Mouse (Mus musculus): ENCODE measurements around the gene Ifna15.
"Not testable (repeated sequence)": the region's sequence is repeated elsewhere in the genome, so short reads cannot be mapped to it uniquely, and the experiment has no call there.

The Ifna15 gene

GRCm38 (mm10) chr4:88558145-88558544 lies at the start of gene Ifna15:
Gene Ifna15, minus strand, starts transcription at chr4:88558245.
- not testable (repeated sequence) for ATAC-seq (ENCODE audit: insufficient number of reproducible peaks, low FRiP score, low TSS enrichment)

GRCm38 (mm10) chr4:88603276-88603675 lies 45.2 kb upstream of the Ifna15 start, which contains the start of gene Ifna12:
Gene Ifna12, minus strand, starts transcription at chr4:88603376.
- ATAC-seq (ENCODE audit: insufficient number of reproducible peaks, low FRiP score, low TSS enrichment) = no peak

- no peak for ATAC-seq (ENCODE audit: insufficient number of reproducible peaks, low FRiP score, low TSS enrichment)
Measured at GRCm38 (mm10) chr4:88592285-88592684, 34.2 kb upstream of the Ifna15 start, which contains the start of gene Ifna9. Gene Ifna9, minus strand, starts transcription at chr4:88592385.

- ATAC-seq (ENCODE audit: insufficient number of reproducible peaks, low FRiP score, low TSS enrichment) = no peak
Measured at GRCm38 (mm10) chr4:88571698-88572097, 13.7 kb upstream of the Ifna15 start, which contains the start of gene Ifna14. Gene Ifna14, minus strand, starts transcription at chr4:88571798.

- peak; percentile 100 for ATAC-seq (ENCODE audit: insufficient number of reproducible peaks, low FRiP score, low TSS enrichment)
Measured at GRCm38 (mm10) chr4:88561791-88562190, 3.7 kb upstream of the Ifna15 start.

- ATAC-seq (ENCODE audit: insufficient number of reproducible peaks, low FRiP score, low TSS enrichment) = peak; percentile 83
Measured at GRCm38 (mm10) chr4:88550161-88550945, 7.7 kb downstream of the Ifna15 start.

- ATAC-seq (ENCODE audit: insufficient number of reproducible peaks, low FRiP score, low TSS enrichment) = no peak
Measured at GRCm38 (mm10) chr4:88547986-88548385, 10.1 kb downstream of the Ifna15 start.

- ATAC-seq (ENCODE audit: insufficient number of reproducible peaks, low FRiP score, low TSS enrichment) = peak; percentile 78
Measured at GRCm38 (mm10) chr4:88543649-88544234, 14.3 kb downstream of the Ifna15 start.

GRCm38 (mm10) chr4:88537328-88537727 lies 20.7 kb downstream of the Ifna15 start:
- ATAC-seq (ENCODE audit: insufficient number of reproducible peaks, low FRiP score, low TSS enrichment) = no peak

- no peak for ATAC-seq (ENCODE audit: insufficient number of reproducible peaks, low FRiP score, low TSS enrichment)
Measured at GRCm38 (mm10) chr4:88536640-88537039, 21.4 kb downstream of the Ifna15 start.

- ATAC-seq (ENCODE audit: insufficient number of reproducible peaks, low FRiP score, low TSS enrichment) = no peak
Measured at GRCm38 (mm10) chr4:88535742-88536141, 22.3 kb downstream of the Ifna15 start.

GRCm38 (mm10) chr4:88534903-88535302 lies 23.1 kb downstream of the Ifna15 start:
- no peak for ATAC-seq (ENCODE audit: insufficient number of reproducible peaks, low FRiP score, low TSS enrichment)

- no peak for ATAC-seq (ENCODE audit: insufficient number of reproducible peaks, low FRiP score, low TSS enrichment)
Measured at GRCm38 (mm10) chr4:88533499-88533898, 24.5 kb downstream of the Ifna15 start.

GRCm38 (mm10) chr4:88530892-88531291 lies 27.2 kb downstream of the Ifna15 start:
- no peak for ATAC-seq (ENCODE audit: insufficient number of reproducible peaks, low FRiP score, low TSS enrichment)

GRCm38 (mm10) chr4:88530271-88530670 lies 27.8 kb downstream of the Ifna15 start:
- no peak for ATAC-seq (ENCODE audit: insufficient number of reproducible peaks, low FRiP score, low TSS enrichment)

GRCm38 (mm10) chr4:88526379-88527049 lies 31.5 kb downstream of the Ifna15 start:
- no peak for ATAC-seq (ENCODE audit: insufficient number of reproducible peaks, low FRiP score, low TSS enrichment)

- no peak for ATAC-seq (ENCODE audit: insufficient number of reproducible peaks, low FRiP score, low TSS enrichment)
Measured at GRCm38 (mm10) chr4:88525393-88525792, 32.7 kb downstream of the Ifna15 start.

- no peak; the same call in 1 of the 2 replicates for ATAC-seq (ENCODE audit: insufficient number of reproducible peaks, low FRiP score, low TSS enrichment)
Measured at GRCm38 (mm10) chr4:88523241-88523640, 34.8 kb downstream of the Ifna15 start.

GRCm38 (mm10) chr4:88522674-88523073 lies 35.4 kb downstream of the Ifna15 start, which contains the start of gene Ifnb1:
Gene Ifnb1, minus strand, starts transcription at chr4:88522774.
- ATAC-seq (ENCODE audit: insufficient number of reproducible peaks, low FRiP score, low TSS enrichment) = no peak

GRCm38 (mm10) chr4:88517957-88518356 lies 40.1 kb downstream of the Ifna15 start:
- ATAC-seq (ENCODE audit: insufficient number of reproducible peaks, low FRiP score, low TSS enrichment) = no peak

- no peak for ATAC-seq (ENCODE audit: insufficient number of reproducible peaks, low FRiP score, low TSS enrichment)
Measured at GRCm38 (mm10) chr4:88515711-88516211, 42.3 kb downstream of the Ifna15 start.
